Mouse (Mus musculus) bone marrow, adult 2 months (tissue): ENCODE results near the gene Iqca.

ENCODE experiments used
- CTCF ChIP-seq: fragments of 200-500 bp; IDR thresholded peaks from 2 replicates; pipeline ENCODE4 v1.5.1; 2011; ENCODE audit warnings: low read length, control low read depth; ENCODE audit not compliant: control insufficient read depth, insufficient read depth
- POLR2A ChIP-seq: fragments of 200-500 bp; IDR thresholded peaks from 2 replicates; pipeline ENCODE4 v1.6.1; 2011; ENCODE audit warnings: low read depth, mild to moderate bottlenecking, control low read depth, low read length, borderline replicate concordance; ENCODE audit not compliant: control insufficient read depth

- TF ChIP-seq CTCF (no peak), POLR2A (no peak)
Measured at GRCm38 (mm10) chr1:90012168-90012567, 141.0 kb downstream of the Iqca start.
